Mouse (Mus musculus) gastrocnemius, postnatal 4 days (tissue): Measurements from ENCODE around the gene Sco1. TPM values are rescaled to one million over a fixed set of nuclear protein-coding genes. Genes with fewer than 3 reads are reported as not detected.
A peak's percentile ranks its signal among the peaks of the same experiment; 100 is the strongest.
"Not testable (repeated sequence)": the region's sequence is repeated elsewhere in the genome, so short reads cannot be mapped to it uniquely, and the experiment has no call there.

Source experiments
- DNase-seq, 2 experiments: peaks; one replicate each; pipeline ENCODE4 v3.0.0; 2021 to 2022; ENCODE audit warnings: low spot score in 2 of 2, mixed read lengths in 2 of 2
- long read RNA-seq, 2 experiments: library from polyadenylated mRNA; stranded (forward); transcript quantifications; one replicate each; pipeline ENCODE4 v2.0.0; 2021
- total RNA-seq, 2 experiments: library from RNA; stranded (reverse); gene quantifications; 2 replicates each; pipeline ENCODE4 v1.2.3; 2021

Sco1 gene
- 10 to 100 TPM; 13.7 to 14.3 TPM for total RNA-seq
- long read RNA-seq, experiment 1, transcript Sco1-201 (6 exons, 2,412 nt): major isoform, 8 of 9 reads
- long read RNA-seq, experiment 1, partial matches to known transcripts: 1 of 9 reads
- long read RNA-seq, experiment 1, other reads (novel, unspliced or antisense): 0 of 9 reads
- long read RNA-seq, experiment 2, partial matches to known transcripts: 0 of 7 reads
- long read RNA-seq, experiment 2, other reads (novel, unspliced or antisense): 3 of 7 reads

DNA sequence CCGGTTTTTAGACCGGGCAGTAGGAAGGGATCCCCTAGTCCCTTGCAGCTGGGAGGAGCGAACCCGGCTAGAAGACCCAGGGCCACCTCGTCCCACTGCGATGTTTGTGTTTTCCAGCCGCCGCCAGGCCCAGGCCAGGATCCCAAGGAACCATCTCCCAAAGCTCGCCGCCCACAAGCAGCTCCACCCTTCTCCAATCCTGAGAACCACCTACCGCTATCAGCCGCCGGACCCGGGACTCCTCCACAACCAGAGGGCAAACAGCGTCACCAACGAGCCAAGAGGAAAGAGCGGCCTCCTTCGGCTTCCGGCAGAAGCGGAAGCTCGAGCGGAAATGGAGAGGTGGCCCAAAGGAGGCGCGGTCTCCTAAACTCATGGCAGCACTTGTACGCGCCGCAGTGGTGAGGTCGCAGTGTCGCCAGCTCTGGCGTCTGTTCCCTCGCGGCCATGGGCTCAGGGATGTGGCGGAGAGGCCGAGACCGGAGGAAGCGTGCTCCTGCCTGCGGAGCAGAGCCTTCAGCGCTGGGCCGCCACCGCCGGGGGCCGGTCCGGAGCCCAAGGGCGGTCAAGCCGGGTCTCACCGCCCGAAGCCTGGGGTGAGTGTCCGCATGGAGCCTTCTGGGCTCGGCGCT is at the start of gene Sco1, which contains the start of gene Adprm:
Sco1 (plus strand) TSS at position 350 of the 632 bp plus-strand sequence.
Adprm (minus strand) TSS at position 274 of the 632 bp plus-strand sequence.
- peak; percentile 63 to 85 for DNase-seq

DNA sequence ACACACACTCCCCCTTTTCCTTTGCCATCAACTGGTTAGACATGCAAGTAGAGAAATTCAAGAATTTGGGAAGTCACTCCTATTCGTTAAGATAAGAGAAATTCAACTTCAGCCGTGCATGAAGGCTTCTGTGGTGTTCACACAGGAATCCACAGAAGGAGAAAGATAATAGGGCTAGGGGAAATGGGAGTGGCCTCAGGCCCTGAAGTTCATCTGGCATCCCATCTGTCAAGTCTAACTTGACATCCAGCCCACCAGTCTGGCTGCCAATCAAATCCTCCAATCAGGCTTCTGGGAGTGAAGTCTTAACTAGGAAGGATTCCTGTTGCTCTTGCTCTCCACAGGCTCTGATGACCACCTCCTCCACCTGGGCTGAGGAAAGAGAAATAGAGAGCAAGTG is 49.6 kb upstream of the Sco1 start:
- DNase-seq: no peak

DNA sequence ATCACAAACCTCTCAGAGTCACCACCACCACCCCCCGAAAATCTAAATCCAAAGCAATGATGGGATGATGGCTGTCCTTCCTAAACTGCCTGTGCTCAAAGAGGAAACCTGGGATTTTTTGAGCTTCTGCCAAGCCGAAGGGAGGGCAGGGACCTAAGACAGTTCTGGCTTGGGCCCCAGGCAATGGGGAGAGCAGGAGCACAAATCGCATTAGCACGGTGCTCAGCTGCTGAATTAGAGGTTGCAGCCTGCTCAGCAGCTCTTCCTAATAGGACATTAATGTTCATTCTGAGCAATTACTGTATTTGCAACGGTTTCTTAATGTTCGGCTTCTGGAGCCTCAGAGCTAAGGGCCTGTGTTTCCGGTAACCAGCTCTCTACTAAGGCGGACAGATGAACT is 44.5 kb upstream of the Sco1 start:
- no peak for DNase-seq

DNA sequence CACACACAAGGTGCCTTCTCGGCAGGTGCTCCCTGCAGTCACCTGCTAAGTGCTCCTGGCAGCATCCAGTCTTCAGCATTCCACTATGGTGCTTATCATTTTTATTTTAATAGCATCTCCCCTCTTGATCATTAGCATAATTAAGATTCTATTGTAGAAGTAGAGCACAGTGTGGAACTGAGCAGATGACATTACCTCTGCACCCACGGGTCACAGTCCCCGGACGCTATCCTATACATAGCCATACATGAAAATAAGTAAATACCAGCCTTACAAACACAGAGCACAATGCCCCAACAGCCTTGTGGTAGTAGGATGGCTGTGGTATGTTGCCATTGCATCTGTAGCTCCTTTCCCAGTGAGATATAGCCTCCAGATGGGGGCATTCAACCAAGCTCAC is 43.9 kb upstream of the Sco1 start:
- DNase-seq: no peak

DNA sequence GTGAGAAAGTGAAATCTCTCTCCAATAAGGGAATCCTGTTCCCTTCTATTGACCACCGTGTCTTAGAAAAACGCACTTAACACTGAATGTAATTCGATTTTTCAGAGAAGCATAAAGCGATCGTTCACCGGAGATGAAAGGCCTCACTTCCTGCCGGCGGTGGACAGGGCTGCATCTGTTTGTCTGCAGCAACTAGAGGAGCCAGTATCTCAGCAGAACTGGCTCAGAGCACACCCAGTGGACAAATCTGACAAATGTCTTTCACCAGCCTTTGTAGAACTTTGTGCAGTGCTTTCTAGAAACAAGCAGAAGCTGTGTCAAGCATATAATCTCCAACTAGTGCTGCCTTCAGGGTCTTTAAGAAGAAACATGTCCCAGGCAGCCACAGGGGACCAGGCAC is 42.0 kb upstream of the Sco1 start:
- DNase-seq: no peak

DNA sequence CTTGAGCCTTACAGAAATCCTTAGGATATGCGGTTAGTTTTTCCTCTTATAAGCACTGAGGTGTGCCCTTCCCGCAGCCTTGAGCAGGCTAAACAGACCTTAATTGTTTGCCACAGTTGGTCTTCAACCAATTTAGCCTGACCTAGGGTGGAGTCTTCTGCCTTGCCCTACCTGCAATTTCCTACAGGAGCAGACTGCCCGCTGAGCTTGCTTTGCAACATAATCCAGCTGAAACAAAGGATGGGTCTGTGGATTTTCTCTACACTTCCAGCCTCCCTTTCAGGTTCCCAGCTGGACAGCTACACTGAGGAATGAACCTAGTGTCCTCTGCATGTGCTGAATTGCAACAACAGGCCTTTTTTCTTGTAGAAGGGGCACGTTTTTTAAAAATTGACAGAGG is 40.8 kb upstream of the Sco1 start:
- no peak for DNase-seq

DNA sequence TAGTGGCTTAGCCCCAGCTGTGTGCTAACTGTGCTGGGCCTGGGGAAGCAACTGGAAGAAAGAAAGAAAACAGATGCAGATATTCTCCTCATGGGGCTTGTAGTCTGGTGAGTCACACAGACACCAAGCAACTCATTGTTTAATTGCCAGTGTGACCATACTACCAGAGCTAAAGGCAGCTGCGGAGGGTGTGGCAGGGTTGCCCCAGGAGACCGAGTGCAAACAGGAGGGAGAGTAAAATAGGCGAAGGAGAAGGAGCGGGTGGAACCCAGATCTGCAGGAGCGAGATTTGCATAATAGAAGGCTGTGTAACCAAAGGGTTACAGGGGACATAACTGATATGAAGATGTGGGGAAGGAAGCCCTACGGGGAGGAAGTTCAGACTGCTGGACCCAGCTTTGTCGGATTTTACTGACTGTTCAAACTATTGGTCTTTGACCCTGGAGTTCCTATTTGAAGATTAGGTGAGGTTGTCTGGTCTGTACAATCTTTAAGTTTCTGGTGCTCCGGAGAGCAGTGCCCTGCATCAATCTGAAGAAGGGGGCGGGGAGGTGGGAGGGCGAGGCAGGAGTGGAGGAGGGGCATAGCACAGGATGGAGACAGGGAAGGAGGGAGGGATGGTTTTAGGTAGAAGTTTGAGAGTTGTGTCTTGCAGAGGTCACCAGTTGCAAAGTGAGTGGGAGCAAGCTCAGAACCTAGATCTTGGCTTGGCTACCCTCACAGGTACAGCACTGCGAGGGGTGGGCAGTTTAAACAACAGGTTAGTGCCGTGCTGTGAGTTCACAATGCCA is 34.5 kb upstream of the Sco1 start:
- peak in 1 of 2 experiments; percentile 37 for DNase-seq

DNA sequence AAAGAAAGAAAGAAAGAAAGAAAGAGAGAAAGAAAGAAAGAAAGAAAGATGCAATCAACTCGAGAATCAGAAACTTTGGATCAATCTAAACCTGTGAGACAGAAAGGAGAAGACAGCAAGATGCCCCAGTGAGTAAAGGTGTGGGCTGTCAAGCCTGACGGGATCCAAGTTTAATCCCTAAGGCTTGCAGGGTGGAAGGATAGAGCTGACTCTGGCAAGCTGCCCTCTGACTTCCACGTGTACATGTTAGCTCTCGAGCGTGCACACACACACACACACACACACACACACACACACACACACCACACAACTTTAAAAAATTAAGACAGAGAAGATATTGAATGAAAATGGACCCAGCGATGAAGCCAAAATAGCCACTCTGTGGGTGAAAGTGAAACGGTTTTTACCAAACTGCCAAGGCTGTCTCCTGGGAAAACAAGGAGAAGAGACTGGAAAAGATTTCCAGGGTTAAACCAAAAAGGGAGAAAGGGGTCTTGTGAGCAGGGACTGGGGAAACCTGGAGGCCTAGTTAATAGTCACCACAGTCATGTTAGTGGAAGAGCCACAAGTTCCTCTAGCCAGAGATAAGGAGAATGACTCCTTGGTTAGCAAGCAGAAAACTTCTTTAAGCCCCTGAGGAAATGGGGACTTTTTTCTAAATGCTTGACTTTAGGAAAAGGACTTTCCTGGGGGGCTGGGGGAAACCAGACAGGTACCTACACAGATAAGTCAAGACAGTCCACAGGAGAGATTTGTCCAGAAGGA is 32.6 kb upstream of the Sco1 start:
- no peak for DNase-seq

DNA sequence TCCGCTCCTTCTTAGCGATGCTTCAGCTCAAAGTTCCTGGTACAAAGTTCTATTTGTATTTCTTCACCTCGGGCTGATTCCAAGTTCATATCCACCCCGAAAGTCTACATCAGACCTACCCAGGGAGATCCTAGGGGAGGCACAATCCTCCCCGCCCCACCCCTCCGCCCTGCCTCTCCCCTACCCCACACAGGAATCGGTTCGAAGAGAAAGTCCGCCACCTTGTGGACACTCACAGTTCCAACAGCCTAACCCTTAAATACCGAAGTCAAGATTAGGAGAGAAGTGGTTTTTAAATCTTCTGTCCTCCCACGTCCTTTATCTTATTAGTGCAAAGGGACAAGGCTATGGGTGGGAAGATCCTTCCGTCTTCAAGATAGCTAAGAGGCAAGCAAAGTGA is 31.5 kb upstream of the Sco1 start:
- DNase-seq: peak; percentile 27 to 63

DNA sequence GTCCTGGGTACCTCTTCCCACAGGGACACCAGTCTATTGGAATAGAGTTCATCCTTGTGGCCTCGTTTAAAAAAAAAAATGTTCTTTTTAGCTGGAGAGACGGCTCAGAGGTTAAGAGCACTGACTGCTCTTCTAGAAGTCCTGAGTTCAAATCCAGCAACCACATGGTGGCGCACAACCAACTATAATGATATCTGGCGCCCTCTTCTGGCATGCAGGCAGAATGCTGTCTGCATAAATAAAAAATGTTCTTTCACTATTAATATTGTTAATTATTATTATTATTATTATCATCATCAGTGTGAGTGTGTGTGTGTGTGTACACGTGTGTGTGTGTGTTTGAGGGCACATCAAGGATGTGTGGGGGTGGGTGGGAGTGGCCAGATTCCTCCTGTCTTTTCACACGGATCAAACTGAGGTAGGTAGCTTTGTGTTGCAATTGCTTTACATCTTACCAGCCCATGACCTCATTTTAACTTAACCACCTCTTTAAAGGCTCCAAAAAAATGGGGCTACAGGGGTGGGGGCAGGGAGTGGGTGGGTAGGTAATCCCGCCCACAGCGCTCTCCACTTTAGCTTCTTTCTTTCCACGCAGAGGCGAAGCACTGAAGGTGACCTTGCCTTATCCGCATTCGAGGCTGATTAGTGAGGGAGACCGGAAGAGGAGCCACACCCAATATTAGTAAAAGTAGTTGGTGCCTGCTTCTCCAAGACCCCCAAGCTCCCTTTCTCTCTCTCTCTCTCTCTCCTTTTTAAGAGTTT is 29.9 kb upstream of the Sco1 start:
- no peak for DNase-seq

DNA sequence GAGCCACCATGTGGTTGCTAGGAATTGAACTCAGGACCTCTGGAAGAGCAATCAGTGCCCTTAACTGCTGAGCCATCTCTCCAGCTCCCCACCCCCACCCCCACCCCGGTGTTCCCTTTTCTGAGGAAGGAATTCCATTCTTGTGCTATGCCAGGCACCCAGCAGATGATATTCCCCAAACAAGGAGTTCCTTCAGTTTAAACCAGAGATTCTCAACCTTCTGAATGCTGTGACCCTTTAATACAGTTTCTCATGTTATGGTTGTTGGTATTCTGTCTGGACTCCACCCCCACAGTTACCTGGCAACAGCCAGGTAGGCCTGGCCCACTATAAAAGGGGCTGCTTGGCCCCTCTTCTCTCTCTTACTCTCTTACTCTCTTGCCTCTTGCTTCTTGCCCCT is 29.3 kb upstream of the Sco1 start:
- not testable (repeated sequence) for DNase-seq

DNA sequence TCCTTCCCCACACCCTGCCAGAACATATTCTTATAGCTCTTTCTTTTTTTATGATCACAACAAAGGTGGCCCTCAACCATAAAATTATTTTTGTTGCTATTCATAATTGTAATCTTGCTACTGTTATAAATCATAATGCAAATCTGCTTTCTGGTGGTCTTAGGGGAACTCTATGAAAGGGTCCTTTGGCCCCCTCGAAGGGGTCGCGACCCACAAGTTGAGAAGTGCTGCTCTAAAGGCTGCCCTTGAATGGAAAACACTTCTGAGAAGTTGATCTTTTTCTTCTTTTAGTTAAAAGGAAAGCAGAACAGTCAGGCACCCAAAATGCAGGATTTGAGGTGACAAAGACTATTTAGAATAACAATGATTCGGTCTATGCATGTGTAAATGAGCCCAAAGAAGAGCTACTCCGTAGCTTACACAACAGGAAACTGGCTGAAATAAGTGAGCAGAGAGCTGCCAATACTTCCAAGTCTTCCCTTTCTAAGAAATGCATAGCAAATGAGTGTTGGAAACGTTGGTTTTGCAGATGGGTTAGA is 28.6 kb upstream of the Sco1 start:
- no peak for DNase-seq

DNA sequence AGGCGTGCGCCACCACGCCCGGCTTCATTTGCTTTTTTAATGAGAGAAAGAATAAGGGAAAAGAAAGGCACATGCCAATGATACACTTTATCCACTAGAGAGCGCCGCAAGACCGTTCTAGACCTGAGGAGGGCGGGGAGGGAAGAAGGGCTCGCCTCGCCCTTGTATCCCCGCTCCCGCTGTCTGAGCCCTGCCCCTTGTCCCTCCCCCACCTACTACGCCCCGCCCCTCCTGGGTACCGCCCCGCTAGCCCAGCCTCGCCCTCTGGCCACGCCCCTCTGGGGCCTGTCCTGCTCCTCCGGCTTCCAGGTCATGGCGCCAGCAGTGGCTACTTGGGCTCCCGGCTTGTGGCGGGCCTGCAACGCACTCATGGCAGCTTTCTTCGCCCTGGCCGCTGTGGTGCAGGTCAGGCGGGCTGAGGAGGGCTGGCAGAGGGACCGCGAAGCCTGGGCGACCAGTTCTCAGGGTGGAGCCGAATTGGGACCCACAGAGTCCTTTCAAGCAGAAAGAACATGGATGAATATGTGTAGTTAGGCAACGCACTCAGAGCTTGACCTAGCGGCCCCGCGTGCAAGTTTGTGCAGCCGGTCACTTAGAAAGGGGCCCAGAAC is 27.5 kb upstream of the Sco1 start, which contains the start of gene Tmem220:
Tmem220 (plus strand) TSS at position 288 of the 611 bp plus-strand sequence.
- DNase-seq: peak; percentile 92 to 94

DNA sequence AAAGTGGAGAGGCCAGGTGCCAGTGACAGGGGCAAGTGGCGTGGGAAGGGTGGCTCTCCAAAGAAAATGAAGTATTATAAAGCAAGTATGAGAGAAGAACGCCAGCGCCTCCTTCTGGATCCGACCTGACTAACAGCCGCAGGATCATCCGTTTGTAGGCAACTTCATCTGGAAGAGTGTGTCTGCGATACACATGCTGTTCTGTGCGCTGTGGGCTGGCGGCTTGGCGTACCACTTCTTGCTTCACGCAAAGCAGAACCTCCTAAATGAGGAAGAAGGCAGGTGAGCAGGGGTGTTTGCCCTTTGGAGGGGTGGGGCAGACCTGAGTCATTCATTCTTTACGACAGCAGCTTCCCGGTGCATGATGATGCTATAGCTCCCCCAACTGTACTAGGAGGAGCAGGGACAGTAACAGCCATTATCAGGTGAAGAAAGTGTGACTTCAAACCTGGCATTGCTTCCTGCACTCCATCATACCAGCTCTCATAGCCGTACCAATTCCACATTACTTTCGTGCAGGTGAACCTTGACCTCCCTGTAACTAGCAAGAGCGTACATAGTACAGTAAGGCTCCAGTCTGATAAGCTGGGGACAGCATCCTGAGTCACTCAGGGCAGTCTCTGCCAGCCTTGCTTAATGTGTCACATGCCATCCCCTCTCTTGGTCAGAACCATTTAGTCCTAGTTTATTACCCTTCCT is 21.4 kb upstream of the Sco1 start:
- no peak for DNase-seq

DNA sequence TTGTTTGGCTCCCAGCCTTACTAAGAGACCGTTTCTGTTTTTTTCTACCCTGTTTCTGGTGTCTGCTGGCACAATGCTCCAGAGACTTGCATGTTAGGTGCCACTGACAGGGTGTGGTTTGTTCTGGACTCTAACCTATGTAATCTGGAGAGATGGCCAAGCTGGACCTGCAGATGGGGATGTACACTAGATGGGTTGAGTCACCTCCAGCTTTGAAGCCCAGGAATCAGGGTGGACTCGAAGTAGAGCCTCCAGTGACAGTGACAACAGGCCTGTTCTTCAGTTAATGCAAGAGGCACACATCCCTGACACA is 20.9 kb upstream of the Sco1 start:
- no peak for DNase-seq

DNA sequence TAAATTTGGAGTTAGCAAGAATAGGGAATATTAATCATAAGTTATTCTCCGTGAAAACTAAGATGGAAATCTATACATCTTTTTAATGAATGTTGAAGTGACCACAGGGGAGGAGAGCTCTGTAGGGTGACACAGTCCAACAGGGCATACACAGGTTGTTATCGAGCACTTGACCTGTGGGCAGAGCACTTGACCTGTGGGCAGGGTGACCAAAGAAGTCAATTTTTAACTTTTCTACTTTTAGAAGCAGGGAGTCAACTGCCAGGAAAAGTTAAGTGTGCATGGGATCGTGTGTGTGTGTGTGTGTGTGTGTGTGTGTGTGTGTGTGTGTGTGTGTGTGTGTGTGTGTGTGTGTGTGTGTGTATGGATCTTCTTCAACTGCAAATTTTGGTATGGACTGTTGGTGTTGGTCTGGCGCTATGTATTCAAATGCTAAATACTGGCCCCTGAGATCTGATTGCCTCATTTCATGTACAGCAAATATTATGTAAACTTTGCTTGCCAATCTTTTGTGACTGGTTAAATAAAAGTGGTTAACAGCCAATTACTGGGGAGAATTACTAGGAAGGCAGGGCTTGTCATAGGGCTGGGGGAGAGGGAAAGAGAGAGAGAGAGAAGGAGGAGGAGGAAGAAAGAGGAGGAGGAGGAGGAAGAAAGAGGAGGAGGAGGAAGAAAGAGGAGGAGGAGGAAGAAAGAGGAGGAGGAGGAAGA is 17.5 kb upstream of the Sco1 start:
- no peak for DNase-seq

DNA sequence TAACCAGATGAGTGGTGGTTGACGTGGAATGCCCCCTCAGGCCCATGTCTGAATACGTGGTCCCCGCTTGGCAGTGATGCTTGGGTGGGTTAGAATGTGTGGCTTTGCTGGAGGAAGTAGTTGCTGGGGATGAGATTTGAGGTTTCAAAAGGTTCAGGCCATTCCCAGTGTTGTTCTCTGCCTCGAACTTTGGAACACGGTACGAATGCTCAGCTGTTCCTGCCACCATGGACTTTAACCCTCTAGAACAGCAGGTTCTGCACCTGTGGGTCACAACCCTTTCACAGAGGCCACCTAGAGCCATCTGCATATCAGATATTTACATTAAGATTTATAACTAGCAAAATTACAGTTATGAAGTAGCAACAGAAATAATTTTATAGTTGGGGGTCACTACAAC is 16.2 kb upstream of the Sco1 start:
- no peak for DNase-seq

DNA sequence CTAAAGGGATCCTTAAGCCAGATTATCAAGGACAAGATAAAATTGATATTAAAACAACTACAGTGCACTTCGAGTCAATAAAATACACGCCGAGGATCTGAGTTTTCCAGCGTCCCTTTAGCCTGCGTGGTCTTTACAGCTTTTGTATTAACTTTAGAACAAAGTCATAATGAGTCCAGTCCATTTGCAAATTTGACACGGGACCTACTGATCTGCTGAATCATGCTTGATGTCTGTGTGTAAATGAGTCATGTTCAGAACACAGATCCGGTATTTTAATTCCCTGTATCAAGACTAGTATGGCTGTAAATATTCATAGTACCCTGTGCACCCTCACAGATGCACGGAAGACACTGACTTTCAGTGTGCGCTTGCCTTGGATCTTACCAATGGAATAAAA is 15.6 kb upstream of the Sco1 start:
- DNase-seq: no peak

DNA sequence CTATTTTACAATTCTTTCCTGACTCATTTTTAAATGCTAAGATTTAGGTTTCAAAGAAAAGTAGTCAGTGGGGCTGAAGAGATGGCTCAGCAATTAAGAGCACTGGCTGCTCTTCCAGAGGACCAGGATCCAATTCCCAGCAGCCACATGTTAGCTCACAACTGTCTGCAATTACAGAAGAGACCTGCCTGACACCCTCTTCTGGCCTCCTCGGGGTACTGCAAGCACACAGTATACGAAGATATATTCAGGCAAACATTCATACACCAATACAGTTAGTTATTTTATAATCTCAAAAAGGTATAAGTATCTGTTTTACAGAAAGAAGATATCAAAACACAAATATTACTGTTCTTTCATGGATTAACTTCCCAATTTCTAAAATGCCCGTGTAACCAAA is 12.7 kb upstream of the Sco1 start:
- no peak for DNase-seq
